Mouse (Mus musculus) embryonic facial prominence, embryonic 14.5 days (tissue): ENCODE data around the gene Snd1. TPM values are rescaled to one million over a fixed set of nuclear protein-coding genes. Genes with fewer than 3 reads are reported as not detected.

Experiments used
- ATAC-seq: fragments of 200-750 bp; cut with Nextera tagmentation; 2 replicates; pipeline ENCODE4 v1.8.0; 2017; ENCODE audit warnings: low read depth, moderate number of reproducible peaks, moderate TSS enrichment
- DNase-seq: peaks from one replicate; pipeline ENCODE4 v3.0.0-alpha.2; 2015; ENCODE audit warnings: low spot score
- H3K27ac ChIP-seq: fragments of 300-500 bp; sonication (generic); replicated peaks from 2 replicates; pipeline ENCODE4 v1.5.1; 2014; ENCODE audit warnings: low read depth, mild to moderate bottlenecking, low read length, moderate library complexity
- H3K27me3 ChIP-seq: fragments of 300-500 bp; sonication (generic); replicated peaks from 2 replicates; pipeline ENCODE4 v1.6.1; 2014; ENCODE audit warnings: low read length; ENCODE audit not compliant: control insufficient read depth, insufficient read depth
- H3K36me3 ChIP-seq: fragments of 300-500 bp; sonication (generic); 2 replicates; pipeline ENCODE4 v1.6.1; 2014; ENCODE audit warnings: low read length, mixed read lengths; ENCODE audit not compliant: control insufficient read depth, insufficient read depth
- H3K4me1 ChIP-seq: fragments of 300-500 bp; sonication (generic); 2 replicates; pipeline ENCODE4 v1.6.1; 2014; ENCODE audit warnings: antibody characterized with exemption, low read length; ENCODE audit not compliant: control insufficient read depth, insufficient read depth
- H3K4me2 ChIP-seq: fragments of 300-500 bp; sonication (generic); 2 replicates; pipeline ENCODE4 v1.6.1; 2014; ENCODE audit warnings: low read depth, mild to moderate bottlenecking, low read length, moderate library complexity, mixed read lengths
- H3K4me3 ChIP-seq: fragments of 300-500 bp; sonication (generic); 2 replicates; pipeline ENCODE4 v1.5.1; 2014; ENCODE audit warnings: low read depth, mild to moderate bottlenecking, low read length
- H3K9ac ChIP-seq: fragments of 300-500 bp; sonication (generic); 2 replicates; pipeline ENCODE4 v1.6.1; 2014; ENCODE audit warnings: low read depth, mild to moderate bottlenecking, low read length, moderate library complexity, mixed read lengths
- H3K9me3 ChIP-seq: fragments of 300-500 bp; sonication (generic); 2 replicates; pipeline ENCODE4 v1.6.1; 2016; ENCODE audit warnings: low read length; ENCODE audit not compliant: control insufficient read depth
- WGBS: fragments of 180-500 bp; shearing (Covaris S2); extraction: QIAGEN DNeasy Blood & Tissue Kit; methylation state at CpG from one replicate; pipeline ENCODE4 v1.1.7; 2014; 5-methylcytosine and 5-hydroxymethylcytosine counted together
- polyA plus RNA-seq: library from polyadenylated mRNA; unstranded; fragments of >200 nt; fragmentation: Nextera tagmentation; extraction: Ambion mirVana; gene quantifications from 2 replicates; pipeline ENCODE4 v1.2.1, GENCODE M21; 2014

Gene Snd1
- polyA plus RNA-seq, 1 experiment from 2014 or later, result 111 TPM

GRCm38 (mm10) chr6:28491198-28491597, 16.3 kb downstream of the Snd1 start:
- Histone ChIP-seq H3K9me3 (no peaks in the 10 kb centered on the region), H3K4me3 (no peak overlapping the region), H3K27ac (no peak overlapping the region), H3K36me3 (peaks cover 25% of the 10 kb centered on the region), H3K27me3 (no peaks in the 10 kb centered on the region), H3K9ac (no peak overlapping the region), H3K4me2 (no peak overlapping the region), H3K4me1 (no peaks in the 10 kb centered on the region)
- ATAC-seq, result peak; percentile 90
- peak; percentile 58 for DNase-seq

DNA sequence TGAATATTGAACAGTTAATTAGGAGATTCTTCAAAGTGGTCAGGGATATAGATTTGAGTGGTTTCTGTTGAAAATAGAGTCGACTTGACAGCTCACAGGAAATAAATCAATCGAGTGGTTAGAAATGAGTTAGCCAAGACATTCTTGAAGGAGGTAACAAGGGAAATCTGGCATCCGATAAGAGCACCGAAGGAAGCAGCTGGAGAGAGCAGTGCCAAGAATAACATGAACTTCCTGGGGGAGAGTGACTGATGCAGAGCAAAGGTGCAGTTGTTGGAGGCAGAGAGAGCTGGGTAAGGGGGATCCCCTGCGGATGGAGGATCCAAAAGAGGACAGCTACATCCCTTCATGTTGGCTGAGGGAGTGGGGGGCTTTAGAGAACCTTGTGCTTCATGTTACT, 22.9 kb downstream of the Snd1 start:
- WGBS, result 57% methylated on average over 5 of the region's 5 CpGs
- H3K9me3 ChIP-seq, result no peaks in the 10 kb centered on the region
- no peak overlapping the region for H3K4me2 ChIP-seq
- no peak overlapping the region for H3K9ac ChIP-seq
- H3K4me1 ChIP-seq, result no peaks in the 10 kb centered on the region
- peaks cover 5% of the 10 kb centered on the region for H3K36me3 ChIP-seq
- H3K4me3 ChIP-seq, result no peak overlapping the region
- H3K27ac ChIP-seq, result no peak overlapping the region
- no peaks in the 10 kb centered on the region for H3K27me3 ChIP-seq
- peak; percentile 51 for DNase-seq
- no peak for ATAC-seq

DNA sequence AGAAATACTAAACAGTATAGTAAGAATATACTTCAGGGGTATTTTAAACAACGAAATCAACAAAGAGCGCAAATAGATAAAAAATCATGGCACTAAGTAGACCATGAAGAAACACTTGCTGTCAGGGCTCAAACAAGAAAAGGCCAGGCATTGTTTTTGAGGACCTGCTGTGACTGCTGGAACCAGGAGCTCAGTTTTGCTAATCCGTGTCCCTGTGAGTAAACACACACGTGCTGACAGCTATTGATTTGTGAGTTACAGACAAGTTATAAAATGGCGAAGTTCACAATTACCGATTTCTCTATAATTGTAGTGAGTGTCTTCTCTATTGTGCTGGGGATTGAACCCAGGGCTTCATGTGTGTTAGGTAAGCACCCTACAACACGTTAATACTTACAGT, 27.6 kb downstream of the Snd1 start:
- DNase-seq (no peak), ATAC-seq (no peak)
- H3K27ac ChIP-seq, result no peak overlapping the region
- peaks cover 3% of the 10 kb centered on the region; the same call in 1 of the 2 replicates for H3K4me1 ChIP-seq
- no peaks in the 10 kb centered on the region for H3K27me3 ChIP-seq
- no peak overlapping the region for H3K4me3 ChIP-seq
- H3K9me3 ChIP-seq, result no peaks in the 10 kb centered on the region
- H3K4me2 ChIP-seq, result no peak overlapping the region
- no peaks in the 10 kb centered on the region for H3K36me3 ChIP-seq
- whole genome bisulfite sequencing, result 91% methylated on average over 7 of the region's 7 CpGs
- H3K9ac ChIP-seq, result no peak overlapping the region

DNA sequence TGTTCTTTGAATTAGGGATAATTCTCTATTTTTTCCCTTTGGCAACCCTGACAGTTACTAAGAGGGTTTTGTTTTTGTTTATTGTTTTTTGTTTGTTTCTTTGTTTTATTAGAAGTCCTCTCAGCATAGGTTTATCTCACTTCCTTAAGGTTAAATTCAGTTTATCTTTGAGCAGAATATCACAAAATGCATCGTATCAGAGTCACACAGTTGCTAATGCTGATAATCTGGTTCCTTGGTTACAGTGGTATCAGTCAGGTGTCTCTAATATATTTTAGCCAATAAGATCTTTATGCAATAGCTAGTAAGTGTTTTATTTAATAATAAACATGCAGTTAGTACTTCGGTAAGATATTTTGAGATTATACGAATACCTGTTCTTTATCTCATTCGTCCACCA, 28.2 kb downstream of the Snd1 start:
- H3K27ac ChIP-seq, result no peak overlapping the region
- H3K9me3 ChIP-seq, result no peaks in the 10 kb centered on the region
- WGBS, result 90% methylated on average over 4 of the region's 4 CpGs
- ATAC-seq (no peak), DNase-seq (no peak)
- H3K9ac ChIP-seq, result no peak overlapping the region
- no peak overlapping the region for H3K4me2 ChIP-seq
- H3K4me3 ChIP-seq, result no peak overlapping the region
- no peaks in the 10 kb centered on the region for H3K36me3 ChIP-seq
- H3K4me1 ChIP-seq, result peaks cover 3% of the 10 kb centered on the region; the same call in 1 of the 2 replicates
- no peaks in the 10 kb centered on the region for H3K27me3 ChIP-seq

DNA sequence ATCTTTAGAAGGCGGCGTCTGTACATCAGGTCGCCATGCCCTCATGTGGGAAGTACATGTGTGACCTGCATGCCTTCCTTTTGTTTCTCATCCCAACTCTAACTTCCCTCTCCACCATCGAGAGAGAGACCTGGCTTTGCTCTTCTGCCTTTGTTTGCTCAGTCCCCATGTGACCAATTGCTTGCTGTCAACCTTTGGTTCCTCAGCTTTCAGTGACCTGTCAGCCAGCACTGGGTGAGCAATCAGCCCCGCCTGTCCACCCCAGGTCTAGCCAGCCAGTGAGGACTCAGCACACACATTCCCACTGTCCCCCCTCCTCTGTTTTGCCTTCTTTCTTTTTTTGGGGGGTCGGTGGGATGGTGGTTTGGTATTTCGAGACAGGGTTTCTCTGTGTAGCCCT, 29.7 kb downstream of the Snd1 start:
- no peaks in the 10 kb centered on the region for H3K36me3 ChIP-seq
- no peak overlapping the region for H3K4me2 ChIP-seq
- peaks cover 3% of the 10 kb centered on the region; the same call in 1 of the 2 replicates for H3K4me1 ChIP-seq
- H3K27me3 ChIP-seq, result no peaks in the 10 kb centered on the region
- H3K4me3 ChIP-seq, result no peak overlapping the region
- no peak overlapping the region for H3K9ac ChIP-seq
- H3K9me3 ChIP-seq, result no peaks in the 10 kb centered on the region
- DNase-seq (no peak), ATAC-seq (no peak)
- H3K27ac ChIP-seq, result no peak overlapping the region
- WGBS, result 92% methylated on average over 7 of the region's 7 CpGs

DNA sequence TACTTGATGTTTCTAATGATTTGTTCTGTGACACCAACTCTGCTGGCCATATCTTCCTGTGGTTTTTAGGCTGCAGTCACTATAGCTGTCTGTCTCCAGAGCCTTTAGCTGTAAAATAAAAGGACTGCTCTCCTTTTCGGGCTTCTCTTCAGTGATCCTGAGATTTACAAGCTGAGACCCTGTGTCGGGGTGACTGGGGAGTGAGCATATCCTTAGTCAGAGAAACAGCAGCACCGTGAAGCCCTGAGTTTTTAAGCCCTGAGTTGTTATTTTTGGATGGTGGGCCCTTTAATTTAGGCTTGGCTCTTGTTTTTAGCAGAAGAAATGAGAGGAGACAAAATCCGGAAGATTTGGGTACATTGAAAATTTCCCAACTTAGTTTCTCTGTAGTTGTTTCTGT, 32.8 kb downstream of the Snd1 start:
- DNase-seq, result no peak
- Histone ChIP-seq H3K4me2 (no peak overlapping the region), H3K9ac (no peak overlapping the region)

GRCm38 (mm10) chr6:28514195-28514594, 39.3 kb downstream of the Snd1 start:
- Histone ChIP-seq H3K4me2 (no peak overlapping the region), H3K27ac (no peak overlapping the region), H3K36me3 (peaks cover 40% of the 10 kb centered on the region), H3K4me3 (no peak overlapping the region), H3K27me3 (no peaks in the 10 kb centered on the region), H3K4me1 (no peaks in the 10 kb centered on the region), H3K9ac (no peak overlapping the region), H3K9me3 (no peaks in the 10 kb centered on the region)
- 93% methylated on average over 3 of the region's 3 CpGs for WGBS
- ATAC-seq (no peak), DNase-seq (no peak)

More for the DNA sequence above, 32.8 kb downstream of the Snd1 start:
- H3K4me1 ChIP-seq, result peaks cover 3% of the 10 kb centered on the region; the same call in 1 of the 2 replicates
- H3K27me3 ChIP-seq, result no peaks in the 10 kb centered on the region
- H3K4me3 ChIP-seq, result no peak overlapping the region
- H3K9me3 ChIP-seq, result no peaks in the 10 kb centered on the region
- peaks cover 3% of the 10 kb centered on the region for H3K36me3 ChIP-seq
- 79% methylated on average over 4 of the region's 4 CpGs for WGBS
- no peak for ATAC-seq
- H3K27ac ChIP-seq, result no peak overlapping the region

DNA sequence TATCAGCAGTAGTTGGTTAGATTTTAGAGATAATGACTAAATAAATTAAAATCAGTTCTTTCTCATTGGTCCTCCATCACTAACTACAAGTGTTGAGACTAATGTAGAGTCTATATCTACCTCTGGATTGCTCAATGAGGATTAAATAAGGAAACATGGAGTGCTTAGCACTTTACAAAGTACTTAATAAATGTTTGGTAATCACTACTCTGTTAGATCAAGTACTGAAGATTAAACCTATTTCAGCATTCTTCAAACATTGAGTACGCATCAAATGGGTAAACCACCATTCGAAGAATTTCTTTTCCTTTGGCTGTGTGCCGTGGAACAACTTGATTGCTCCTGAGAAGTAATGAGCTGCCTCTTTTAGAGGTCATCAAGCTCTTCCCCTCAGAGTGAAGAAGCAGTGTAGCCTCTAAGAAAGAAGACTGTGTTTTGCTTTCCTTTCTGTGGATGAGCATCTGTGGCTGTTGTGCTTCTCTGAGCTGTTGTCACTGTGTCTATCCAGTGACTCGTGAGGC, 40.0 kb downstream of the Snd1 start:
- no peaks in the 10 kb centered on the region for H3K27me3 ChIP-seq
- no peak overlapping the region for H3K9ac ChIP-seq
- H3K4me3 ChIP-seq, result no peak overlapping the region
- H3K4me2 ChIP-seq, result no peak overlapping the region
- ATAC-seq, result no peak
- 92% methylated on average over 4 of the region's 4 CpGs for WGBS
- H3K27ac ChIP-seq, result no peak overlapping the region
- peaks cover 47% of the 10 kb centered on the region for H3K36me3 ChIP-seq
- no peaks in the 10 kb centered on the region for H3K4me1 ChIP-seq
- H3K9me3 ChIP-seq, result no peaks in the 10 kb centered on the region
- no peak for DNase-seq

- Histone ChIP-seq H3K4me2 (no peak overlapping the region), H3K27me3 (no peaks in the 10 kb centered on the region), H3K4me1 (no peaks in the 10 kb centered on the region), H3K9ac (no peak overlapping the region), H3K27ac (no peak overlapping the region), H3K9me3 (no peaks in the 10 kb centered on the region), H3K36me3 (peaks cover 64% of the 10 kb centered on the region), H3K4me3 (no peak overlapping the region)
- 70% methylated on average over 2 of the region's 2 CpGs for WGBS
- ATAC-seq, result no peak
- DNase-seq, result no peak
Measured at GRCm38 (mm10) chr6:28516618-28517017, 41.7 kb downstream of the Snd1 start.
